Mouse (Mus musculus) heart, embryonic 14.5 days (tissue): Measurements from ENCODE around the gene Stxbp3. TPM values are rescaled to one million over a fixed set of nuclear protein-coding genes. Genes with fewer than 3 reads are reported as not detected.

Source experiments
- ATAC-seq: fragments of 200-750 bp; cut with Nextera tagmentation; 2 replicates; pipeline ENCODE4 v1.8.0; 2017; ENCODE audit warnings: low read depth, moderate TSS enrichment; ENCODE audit not compliant: insufficient number of reproducible peaks, insufficient read depth, low FRiP score
- H3K27ac ChIP-seq, 2 experiments: fragments of 200-500 bp in 1 of 2; fragments of 300-500 bp in 1 of 2; sonication (generic) in 1 of 2; replicated peaks in 1 of 2; 2 replicates each; pipeline ENCODE4 v1.5.1; 2012 to 2014; ENCODE audit warnings: low read depth in 2 of 2, low read length in 2 of 2, control low read depth in 1 of 2, mild to moderate bottlenecking in 1 of 2, mixed read lengths in 1 of 2; ENCODE audit not compliant: control insufficient read depth in 1 of 2, insufficient read depth in 1 of 2
- H3K27me3 ChIP-seq: fragments of 300-500 bp; sonication (generic); 2 replicates; pipeline ENCODE4 v1.6.1; 2014; ENCODE audit warnings: mild to moderate bottlenecking, low read length, control low read depth; ENCODE audit not compliant: control insufficient read depth, insufficient read depth
- H3K36me3 ChIP-seq: fragments of 300-500 bp; sonication (generic); 2 replicates; pipeline ENCODE4 v1.6.1; 2014; ENCODE audit warnings: mild to moderate bottlenecking, control low read depth, low read length, mixed read lengths; ENCODE audit not compliant: control insufficient read depth, insufficient read depth
- H3K4me1 ChIP-seq, 2 experiments: fragments of 200-500 bp in 1 of 2; fragments of 300-500 bp in 1 of 2; sonication (generic) in 1 of 2; 2 replicates each; pipeline ENCODE4 v1.6.1; 2012 to 2014; ENCODE audit warnings: low read length in 2 of 2, control low read depth in 1 of 2, mixed read lengths in 1 of 2; ENCODE audit not compliant: control insufficient read depth in 2 of 2, insufficient read depth in 2 of 2
- H3K4me2 ChIP-seq: fragments of 300-500 bp; sonication (generic); 2 replicates; pipeline ENCODE4 v1.6.1; 2014; ENCODE audit warnings: mild to moderate bottlenecking, low read length
- H3K4me3 ChIP-seq, 2 experiments: fragments of 200-500 bp in 1 of 2; fragments of 300-500 bp in 1 of 2; sonication (generic) in 1 of 2; 2 replicates each; pipeline ENCODE4 v1.5.1; 2012 to 2014; ENCODE audit warnings: low read length in 2 of 2, mild to moderate bottlenecking in 2 of 2, control low read depth in 1 of 2, low read depth in 1 of 2, moderate library complexity in 1 of 2; ENCODE audit not compliant: control insufficient read depth in 1 of 2, insufficient read depth in 1 of 2
- H3K9ac ChIP-seq: fragments of 300-500 bp; sonication (generic); 2 replicates; pipeline ENCODE4 v1.6.1; 2014; ENCODE audit warnings: mild to moderate bottlenecking, low read length
- H3K9me3 ChIP-seq: fragments of 300-500 bp; sonication (generic); 2 replicates; pipeline ENCODE4 v1.6.1; 2016; ENCODE audit warnings: low read length, control low read depth; ENCODE audit not compliant: control insufficient read depth
- WGBS: fragments of 180-500 bp; shearing (Covaris S2); extraction: QIAGEN DNeasy Blood & Tissue Kit; methylation state at CpG from one replicate; pipeline ENCODE4 v1.1.7; 2014; 5-methylcytosine and 5-hydroxymethylcytosine counted together
- polyA plus RNA-seq: library from polyadenylated mRNA; unstranded; fragments of >200 nt; fragmentation: Nextera tagmentation; extraction: Ambion mirVana; gene quantifications from 2 replicates; pipeline ENCODE4 v1.2.1, GENCODE M21; 2014

The Stxbp3 gene
- polyA plus RNA-seq, 1 experiment from 2014 or later = 28.4 TPM

DNA sequence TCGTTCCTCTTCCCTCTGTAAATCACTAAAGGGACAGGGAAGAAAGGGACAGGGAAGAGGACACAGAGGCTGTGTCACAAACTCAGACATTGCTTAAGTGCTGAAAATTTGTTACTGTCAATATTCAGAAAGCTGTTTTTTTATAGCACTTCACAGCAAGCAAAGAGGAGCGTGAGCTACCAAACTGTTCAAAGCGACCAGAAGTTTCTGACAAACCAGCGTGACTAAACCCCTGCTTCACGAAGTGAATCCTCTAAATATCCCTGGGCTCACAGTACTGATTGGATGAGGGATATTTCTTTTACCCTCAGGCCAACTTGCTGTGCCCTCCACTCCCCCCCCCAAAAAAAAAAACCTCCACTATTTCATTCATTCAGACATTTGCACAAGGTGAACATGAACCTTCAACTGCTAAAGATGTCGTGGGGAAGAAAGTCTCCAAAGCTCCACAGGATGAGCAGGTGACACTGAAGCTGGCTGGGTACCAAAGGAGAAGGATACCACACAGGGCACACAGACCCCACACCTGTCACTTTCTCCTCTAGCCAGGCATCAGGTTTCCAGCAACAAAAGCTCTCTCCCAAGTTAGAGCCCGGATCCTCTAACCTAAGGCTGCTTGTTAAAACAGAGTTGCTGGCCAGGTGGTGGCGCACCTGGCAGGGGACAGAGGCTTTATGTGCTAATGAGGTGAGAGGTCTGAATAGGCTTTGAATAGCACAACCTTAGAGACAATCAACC is 16.2 kb upstream of the Stxbp3 start:
- no peak overlapping the region for H3K9ac ChIP-seq
- no peak overlapping the region for H3K4me3 ChIP-seq
- no peaks in the 10 kb centered on the region for H3K36me3 ChIP-seq
- ATAC-seq = no peak
- no peak overlapping the region for H3K4me2 ChIP-seq
- no peaks in the 10 kb centered on the region for H3K9me3 ChIP-seq
- 69% methylated on average over 8 of the region's 8 CpGs for WGBS
- H3K4me1 ChIP-seq = peaks cover 25 to 29% of the 10 kb centered on the region in 2 experiments
- H3K27ac ChIP-seq = no peak overlapping the region; a peak in 1 of 4 replicates
- H3K27me3 ChIP-seq = no peaks in the 10 kb centered on the region

DNA sequence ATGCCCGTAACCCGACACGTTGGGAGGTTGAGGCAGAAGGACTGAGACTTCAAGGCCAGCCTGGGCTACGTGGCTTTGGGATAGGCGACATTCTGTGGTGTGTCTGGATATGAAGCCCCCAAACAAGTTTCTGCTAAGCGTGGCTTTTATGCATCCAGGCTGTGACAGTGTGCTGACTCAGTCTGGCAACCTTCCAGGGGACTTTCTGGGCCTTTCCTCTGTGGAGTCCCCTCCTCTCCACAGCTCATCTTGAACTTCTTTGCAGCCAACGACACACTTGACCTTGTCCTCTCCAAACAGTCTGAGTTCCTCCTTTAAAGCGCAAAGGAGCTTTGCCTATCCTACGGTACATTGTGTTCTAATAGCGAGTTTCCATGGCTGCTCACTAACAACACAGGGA is 15.5 kb upstream of the Stxbp3 start:
- Histone ChIP-seq H3K36me3 (no peaks in the 10 kb centered on the region), H3K27me3 (no peaks in the 10 kb centered on the region), H3K4me3 (no peak overlapping the region), H3K4me2 (no peak overlapping the region), H3K4me1 (peaks cover 25 to 29% of the 10 kb centered on the region in 2 experiments), H3K27ac (peak overlapping the region in 1 of 2 experiments; percentile 30; a peak in 2 of 4 replicates), H3K9ac (0 out of 2 replicates have a peak overlapping the region, but pooled peaks have one; percentile 44), H3K9me3 (no peaks in the 10 kb centered on the region)
- WGBS = 53% methylated on average over 10 of the region's 10 CpGs
- 0 out of 2 replicates have a peak, but pooled peaks have one; percentile 26 for ATAC-seq

DNA sequence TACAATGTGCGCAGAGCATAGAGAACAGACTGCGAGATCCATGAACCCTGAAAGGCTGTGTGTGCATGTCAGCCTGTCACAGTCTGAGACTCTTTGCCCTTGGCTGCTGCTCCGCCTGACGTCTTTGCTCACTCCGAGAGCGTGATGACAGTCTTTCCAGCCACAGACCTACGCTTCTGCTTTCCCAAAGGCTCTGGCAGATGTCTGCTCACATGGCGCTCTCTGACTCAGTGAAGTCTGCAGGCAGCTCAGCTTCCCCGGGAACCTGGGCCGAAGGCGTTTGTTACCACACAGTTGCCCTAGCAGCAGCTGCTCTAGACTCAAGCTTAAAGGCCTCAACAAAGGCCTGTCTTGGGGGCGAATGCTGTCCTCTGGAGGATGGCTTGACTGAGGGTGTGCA is 15.0 kb upstream of the Stxbp3 start:
- Histone ChIP-seq H3K27ac (peak overlapping the region; percentile 30 to 31; a peak in 3 of 4 replicates), H3K4me1 (peaks cover 25 to 30% of the 10 kb centered on the region in 2 experiments), H3K4me3 (no peak overlapping the region), H3K27me3 (no peaks in the 10 kb centered on the region), H3K9ac (peak overlapping the region; percentile 44; the same call in 1 of the 2 replicates), H3K4me2 (0 out of 2 replicates have a peak overlapping the region, but pooled peaks have one; percentile 16), H3K36me3 (no peaks in the 10 kb centered on the region), H3K9me3 (no peaks in the 10 kb centered on the region)
- 35% methylated on average over 12 of the region's 12 CpGs for WGBS
- ATAC-seq = peak; percentile 27; the same call in 1 of the 2 replicates

DNA sequence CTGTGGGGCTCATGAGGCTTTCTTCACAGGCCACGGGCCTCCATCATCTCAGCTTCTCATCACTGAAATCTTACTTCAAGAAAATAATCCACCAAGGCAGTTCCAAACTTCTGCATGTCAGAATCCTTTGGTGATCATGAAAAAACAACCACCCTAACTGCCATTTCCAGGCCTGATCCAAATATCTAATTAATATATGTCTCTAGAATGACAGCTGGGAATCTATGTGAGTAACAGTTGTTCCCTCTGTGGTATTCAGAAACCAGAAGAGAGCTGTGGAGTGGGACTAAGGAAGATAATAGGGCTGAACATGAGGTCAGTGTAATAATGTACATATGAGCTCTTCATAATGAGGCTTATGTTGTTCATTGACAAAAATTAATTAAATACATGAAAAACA is 12.9 kb upstream of the Stxbp3 start:
- Histone ChIP-seq H3K36me3 (no peaks in the 10 kb centered on the region), H3K9me3 (no peaks in the 10 kb centered on the region), H3K27ac (no peak overlapping the region), H3K4me3 (no peak overlapping the region), H3K27me3 (no peaks in the 10 kb centered on the region), H3K4me2 (no peak overlapping the region), H3K9ac (no peak overlapping the region), H3K4me1 (peaks cover 23 to 28% of the 10 kb centered on the region in 2 experiments)
- 67% methylated on average over 1 of the region's 1 CpGs for WGBS
- no peak for ATAC-seq

DNA sequence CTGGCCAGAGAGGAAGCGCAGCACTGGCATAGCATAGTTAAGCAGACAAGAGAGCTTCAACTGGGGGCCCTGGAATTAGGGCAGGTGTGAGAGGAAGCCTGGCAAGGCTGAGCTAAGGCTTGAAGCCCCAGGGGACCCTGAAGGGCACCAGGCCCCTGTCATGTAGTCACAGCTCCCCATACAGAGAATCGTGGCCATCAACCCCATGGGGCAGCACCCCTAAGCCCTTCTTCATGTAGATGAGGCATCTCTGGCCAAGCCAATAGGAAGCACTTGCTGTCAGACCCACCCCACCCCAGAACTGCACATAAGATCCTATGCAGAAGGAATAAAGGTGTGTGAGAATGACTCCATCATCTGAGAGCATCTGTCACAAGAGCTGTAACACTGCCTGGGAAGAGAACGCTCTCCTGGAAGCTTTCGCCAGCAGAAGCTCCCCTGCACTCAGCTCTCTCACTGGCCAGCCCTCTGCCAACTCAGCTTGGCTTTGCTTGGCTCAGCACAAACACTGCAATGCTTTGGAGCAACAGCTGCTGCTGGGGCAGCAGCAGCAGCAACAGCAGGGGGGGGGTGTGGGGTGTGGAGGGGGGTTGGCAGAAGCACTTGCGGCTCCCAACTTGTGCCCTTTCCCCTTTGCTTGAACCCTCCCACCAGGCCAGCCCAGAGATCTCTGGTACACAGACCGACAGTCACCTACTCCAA is 11.8 kb upstream of the Stxbp3 start:
- 58% methylated on average over 6 of the region's 6 CpGs for WGBS
- ATAC-seq = no peak
- H3K9me3 ChIP-seq = no peaks in the 10 kb centered on the region
- H3K27me3 ChIP-seq = no peaks in the 10 kb centered on the region
- peaks cover 17 to 22% of the 10 kb centered on the region in 2 experiments for H3K4me1 ChIP-seq
- no peak overlapping the region for H3K27ac ChIP-seq
- H3K36me3 ChIP-seq = no peaks in the 10 kb centered on the region
- no peak overlapping the region for H3K4me2 ChIP-seq
- no peak overlapping the region for H3K4me3 ChIP-seq
- H3K9ac ChIP-seq = no peak overlapping the region

DNA sequence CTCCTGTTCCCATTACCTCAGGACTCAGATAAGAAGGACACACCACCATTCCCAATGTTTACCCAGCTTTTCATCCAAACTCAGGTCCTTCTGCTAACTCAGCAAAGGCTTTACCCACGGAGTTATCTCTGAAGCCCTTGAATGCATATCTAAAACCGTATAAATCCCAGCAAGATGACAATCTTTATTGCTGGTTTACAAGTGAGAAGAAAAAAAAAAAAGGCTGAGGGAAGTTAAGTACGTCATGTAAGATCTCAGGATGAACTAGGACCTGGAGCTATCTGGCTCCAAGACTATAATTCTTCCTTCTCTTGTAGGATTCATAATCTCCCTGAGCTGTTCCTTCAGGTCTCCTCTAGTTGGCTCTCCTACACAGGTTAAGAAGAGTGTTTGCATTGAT is 11.2 kb upstream of the Stxbp3 start:
- Histone ChIP-seq H3K9me3 (no peaks in the 10 kb centered on the region), H3K4me1 (peaks cover 13 to 22% of the 10 kb centered on the region in 2 experiments), H3K27ac (no peak overlapping the region), H3K9ac (no peak overlapping the region), H3K36me3 (no peaks in the 10 kb centered on the region), H3K27me3 (no peaks in the 10 kb centered on the region), H3K4me2 (no peak overlapping the region), H3K4me3 (no peak overlapping the region)
- no peak for ATAC-seq
- WGBS = 53% methylated on average over 3 of the region's 3 CpGs

DNA sequence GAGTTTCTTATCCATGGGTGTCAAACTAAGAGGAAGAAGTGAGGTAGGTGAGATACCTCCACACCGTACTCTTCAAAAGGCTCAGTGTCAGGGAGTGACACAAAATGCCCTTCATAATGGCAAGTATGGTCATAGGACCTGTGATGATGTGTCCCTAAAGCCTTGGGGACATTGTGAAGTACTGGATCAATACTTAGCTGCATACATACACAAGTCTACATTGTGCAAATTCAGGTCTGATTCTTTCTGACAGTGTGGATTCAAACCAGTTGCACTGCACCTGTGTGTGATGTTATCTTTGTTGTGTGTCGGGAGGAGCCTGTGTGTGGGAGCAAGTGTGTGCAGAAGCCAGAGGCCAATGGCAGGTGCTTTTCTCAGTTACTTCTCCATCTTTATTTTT is 10.7 kb upstream of the Stxbp3 start:
- ATAC-seq = no peak
- Histone ChIP-seq H3K4me3 (no peak overlapping the region), H3K9me3 (no peaks in the 10 kb centered on the region), H3K36me3 (no peaks in the 10 kb centered on the region), H3K27ac (no peak overlapping the region), H3K4me1 (peaks cover 13 to 18% of the 10 kb centered on the region in 2 experiments), H3K27me3 (no peaks in the 10 kb centered on the region), H3K9ac (no peak overlapping the region), H3K4me2 (no peak overlapping the region)
- 71% methylated on average over 2 of the region's 2 CpGs for WGBS
